Mouse (Mus musculus) gonadal fat pad, adult 2 months (tissue): ENCODE data around the gene Hivep1. TPM values are rescaled to one million over a fixed set of nuclear protein-coding genes. Genes with fewer than 3 reads are reported as not detected.

Experiments used
- DNase-seq: peaks from one replicate; pipeline ENCODE4 v3.0.0-alpha.2; 2012; ENCODE audit warnings: low read depth
- polyA plus RNA-seq: library from polyadenylated mRNA; depleted of rRNA; stranded (reverse); fragments of >200 nt; gene quantifications from 2 replicates; pipeline ENCODE4 v1.2.3, GENCODE M21; 2012

Gene Hivep1
- polyA plus RNA-seq, 1 experiment, result 18.9 TPM

DNA sequence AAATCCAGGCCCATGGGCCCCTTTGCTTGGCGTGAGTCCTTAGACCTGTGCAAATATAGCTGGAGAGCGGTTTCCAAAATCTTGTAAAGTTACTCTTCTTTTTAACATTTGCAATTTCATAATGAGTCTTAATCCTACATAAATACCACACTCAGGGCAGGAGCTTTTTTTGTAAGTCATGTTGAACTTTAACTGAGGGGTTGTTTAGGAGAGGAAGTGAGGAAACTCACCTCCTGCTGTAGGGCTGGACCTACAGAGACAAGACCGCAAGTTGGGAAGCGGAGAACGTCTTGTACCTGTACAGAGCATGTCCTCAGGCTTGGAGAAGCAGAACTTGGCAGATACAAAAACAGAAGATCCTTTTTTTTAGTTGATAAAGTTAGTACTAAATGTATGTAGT lies 23.7 kb downstream of the Hivep1 start:
- DNase-seq, result no peak

DNA sequence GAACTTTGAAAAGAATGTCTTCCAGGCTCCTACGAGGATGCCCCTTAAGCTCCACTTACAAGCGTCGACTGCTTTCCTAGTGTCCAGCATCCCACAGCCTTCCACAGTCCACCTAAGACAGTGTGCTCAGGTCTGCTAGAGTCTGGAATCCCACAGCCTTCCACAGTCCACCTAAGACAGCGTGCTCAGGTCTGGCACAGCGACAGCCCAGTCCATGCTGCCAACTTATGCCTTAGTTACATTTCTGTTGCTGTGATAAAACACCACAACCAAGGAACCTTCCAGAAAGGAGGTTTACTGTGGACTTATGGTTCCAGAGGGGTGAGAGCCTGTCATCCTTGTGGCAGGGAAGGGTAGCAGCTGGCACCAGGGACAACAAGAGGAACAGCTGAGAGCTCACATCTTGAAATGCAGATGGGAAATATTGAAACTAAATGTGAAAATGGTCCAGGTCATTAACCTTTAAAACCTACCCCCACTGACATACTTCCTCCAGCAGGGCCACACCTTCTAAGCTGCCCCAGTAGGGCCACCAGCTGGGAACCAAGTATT lies 25.0 kb downstream of the Hivep1 start:
- DNase-seq, result no peak

DNA sequence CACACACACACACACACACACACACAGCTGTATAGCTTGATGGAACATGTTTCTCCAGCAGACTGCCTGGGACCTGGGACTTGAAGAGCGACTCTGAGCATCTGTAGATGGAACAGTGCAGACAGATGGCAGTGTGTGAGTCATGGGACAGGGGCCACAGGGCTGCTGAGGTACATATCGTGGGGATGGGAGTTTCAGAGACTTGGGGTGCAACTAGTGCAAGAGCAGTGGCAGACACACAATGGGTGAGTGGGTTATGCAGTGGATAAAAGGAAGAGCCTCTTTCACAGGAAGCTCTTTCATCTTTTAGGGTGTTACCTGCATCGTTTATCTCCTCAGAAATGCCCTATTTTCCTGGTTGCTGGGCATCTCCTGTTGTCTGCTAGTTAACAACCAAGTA lies 25.8 kb downstream of the Hivep1 start:
- no peak for DNase-seq

DNA sequence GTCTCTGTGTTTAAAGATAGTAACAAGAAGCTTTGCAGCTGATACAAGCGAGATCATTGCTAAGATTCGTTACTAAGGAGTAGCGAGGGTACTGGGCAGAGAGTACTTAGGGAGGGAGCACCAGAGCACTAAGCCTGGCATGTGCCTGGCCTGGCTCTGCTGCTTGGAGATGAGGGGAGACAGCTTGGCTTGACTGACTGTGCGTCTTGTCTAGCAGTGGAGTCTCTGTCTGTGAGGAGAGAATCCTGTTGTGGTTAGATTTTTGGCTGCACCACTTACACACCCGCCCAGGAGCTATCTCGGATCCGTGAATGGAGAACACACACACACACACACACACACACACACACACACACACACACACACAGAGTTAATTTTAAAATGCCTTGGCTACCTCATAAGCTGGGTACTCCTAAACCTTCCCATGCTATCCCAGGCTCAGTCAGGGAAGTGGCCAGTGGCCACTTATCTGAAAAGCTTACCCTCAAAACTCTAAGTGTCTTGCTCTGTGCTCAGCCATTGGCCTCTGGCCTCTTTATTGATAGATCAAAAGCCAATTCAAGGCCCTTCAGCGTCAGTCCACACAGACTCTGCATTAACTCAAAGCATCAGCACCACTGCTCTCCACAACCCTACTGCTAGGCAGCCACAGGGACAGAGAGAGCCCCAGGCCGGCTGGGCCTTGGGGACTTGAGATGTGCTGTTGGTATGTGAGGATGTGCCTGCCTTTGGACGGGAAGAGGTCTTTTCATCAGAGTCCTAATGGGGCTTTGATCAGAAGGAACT lies 28.5 kb downstream of the Hivep1 start:
- DNase-seq, result no peak

DNA sequence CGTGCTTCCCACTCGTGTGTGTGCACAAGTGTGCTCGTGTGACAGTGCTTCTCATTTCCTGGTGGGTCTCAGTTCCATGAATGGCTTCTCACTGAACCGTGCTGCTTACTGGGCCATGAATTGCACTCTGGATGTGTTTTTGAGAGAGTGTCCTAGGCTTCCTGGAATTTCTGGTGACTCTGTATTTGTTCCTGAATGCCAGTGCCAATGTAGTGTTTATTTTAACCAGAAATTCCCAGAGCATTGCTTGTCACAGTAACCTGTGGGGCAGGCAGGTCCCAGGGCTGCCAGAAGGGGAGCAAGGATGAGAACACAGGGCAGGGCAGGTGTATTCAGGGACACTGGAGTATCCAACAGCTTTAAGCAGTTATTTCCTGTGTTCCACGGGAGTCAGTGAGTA lies 36.5 kb downstream of the Hivep1 start:
- DNase-seq, result no peak

DNA sequence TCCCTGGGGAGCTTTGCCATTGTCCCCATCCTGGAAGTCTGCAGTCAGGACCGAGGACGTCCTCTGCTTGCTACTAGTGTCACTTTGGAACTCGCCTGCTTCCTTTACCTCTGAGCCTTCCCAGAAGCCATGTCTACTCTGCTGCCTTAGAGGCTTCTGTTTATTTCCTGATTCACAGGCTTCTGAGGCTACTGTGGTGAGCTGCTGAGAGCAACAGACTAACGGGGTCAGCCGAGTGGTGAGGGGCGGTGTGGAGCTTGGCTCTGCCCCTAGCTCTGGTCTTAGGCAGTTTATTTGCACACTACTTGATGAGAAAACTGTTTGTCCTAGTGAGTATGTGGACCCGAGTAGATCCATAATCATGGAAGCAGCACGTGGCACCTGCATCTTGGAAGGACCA lies 37.2 kb downstream of the Hivep1 start:
- no peak for DNase-seq

DNA sequence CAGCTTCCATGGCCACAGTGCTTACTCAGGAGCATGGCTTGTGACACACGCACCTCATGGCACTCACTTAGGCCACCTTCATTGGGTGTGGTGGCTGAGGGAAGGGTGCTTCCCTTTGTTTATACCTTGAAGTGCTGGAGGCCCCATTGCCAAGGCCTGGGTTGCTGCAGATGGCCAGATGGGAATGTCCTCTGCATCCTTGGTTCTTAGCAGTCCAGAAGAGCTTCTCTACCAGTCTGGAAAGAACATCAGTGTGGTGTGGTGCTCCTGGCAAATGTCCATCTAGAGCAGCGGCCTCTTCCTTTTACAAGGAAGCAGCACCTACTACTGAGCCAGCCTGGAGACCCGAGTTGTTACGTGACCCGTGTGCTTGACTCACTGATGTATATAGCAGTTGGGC lies 38.9 kb downstream of the Hivep1 start:
- no peak for DNase-seq

DNA sequence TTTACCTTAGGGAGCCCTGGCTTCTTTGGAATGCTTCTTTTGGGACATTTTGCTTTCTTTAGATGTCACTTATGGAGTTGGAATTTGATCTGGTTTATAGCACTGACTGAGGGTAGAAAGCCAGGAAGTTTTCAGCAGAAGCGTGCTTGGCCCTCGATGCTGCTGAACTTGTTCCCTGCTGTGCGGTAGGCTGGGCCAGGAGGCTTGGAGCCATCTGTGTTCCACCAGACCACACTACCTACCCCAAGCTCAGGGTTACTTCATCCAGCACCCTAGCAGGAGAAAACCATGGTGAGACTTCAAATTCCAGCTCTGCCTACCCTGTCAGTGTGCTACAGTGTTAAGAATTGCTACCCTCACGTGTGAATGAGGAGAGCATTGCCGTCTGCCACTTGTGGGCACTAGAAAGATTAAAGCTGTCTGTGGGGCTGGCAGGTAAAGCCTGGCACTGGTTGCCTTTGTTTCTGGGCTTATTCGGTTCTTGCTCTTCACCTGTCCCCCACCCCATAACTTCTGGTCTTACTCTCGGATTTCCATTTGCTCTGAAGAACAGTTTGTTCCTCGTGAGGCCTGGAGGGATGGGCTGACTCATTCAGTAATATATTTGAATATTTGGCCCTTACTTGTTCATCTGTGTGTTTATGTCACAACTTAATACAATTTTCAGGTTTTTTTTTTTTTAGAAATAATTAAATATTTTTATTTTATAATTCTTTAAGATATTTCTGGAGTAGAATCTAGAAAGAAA lies 40.7 kb downstream of the Hivep1 start:
- no peak for DNase-seq

DNA sequence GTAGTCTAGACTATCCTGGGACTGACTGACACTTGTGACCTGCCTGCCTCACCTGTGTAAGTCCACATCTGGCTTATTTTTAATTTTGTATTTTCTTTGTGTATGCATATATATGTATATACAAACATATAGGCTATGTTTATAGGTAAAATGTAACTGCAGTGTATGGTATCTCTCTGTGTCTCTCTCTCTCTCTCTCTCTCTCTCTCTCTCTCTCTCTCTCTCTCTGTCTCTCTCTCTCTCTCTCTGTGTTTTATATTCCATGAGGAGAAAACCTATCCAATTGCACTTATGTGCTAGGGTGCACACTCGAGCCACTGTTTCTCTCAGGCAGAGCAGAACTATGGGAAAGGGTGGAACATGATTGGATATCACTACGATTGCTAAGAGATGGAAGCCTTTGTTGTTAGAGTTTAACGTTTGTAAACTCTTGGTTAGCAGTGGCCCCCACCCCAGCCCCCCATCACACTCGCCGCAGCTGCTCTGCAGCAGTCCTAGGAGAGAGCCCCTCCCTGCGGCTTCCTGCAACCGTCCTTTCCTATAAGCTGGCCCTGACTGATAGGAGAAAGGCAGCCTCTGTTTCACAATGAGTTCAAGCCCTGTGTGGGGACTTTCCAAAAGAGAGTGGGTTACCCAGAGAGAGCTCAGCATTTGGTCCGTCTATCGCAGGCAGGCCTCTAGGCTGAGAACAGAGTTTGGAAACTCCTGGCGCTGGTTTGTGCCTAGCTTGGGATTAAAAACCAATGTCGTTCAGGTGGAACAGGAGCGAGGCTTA lies 41.6 kb downstream of the Hivep1 start:
- DNase-seq, result no peak

DNA sequence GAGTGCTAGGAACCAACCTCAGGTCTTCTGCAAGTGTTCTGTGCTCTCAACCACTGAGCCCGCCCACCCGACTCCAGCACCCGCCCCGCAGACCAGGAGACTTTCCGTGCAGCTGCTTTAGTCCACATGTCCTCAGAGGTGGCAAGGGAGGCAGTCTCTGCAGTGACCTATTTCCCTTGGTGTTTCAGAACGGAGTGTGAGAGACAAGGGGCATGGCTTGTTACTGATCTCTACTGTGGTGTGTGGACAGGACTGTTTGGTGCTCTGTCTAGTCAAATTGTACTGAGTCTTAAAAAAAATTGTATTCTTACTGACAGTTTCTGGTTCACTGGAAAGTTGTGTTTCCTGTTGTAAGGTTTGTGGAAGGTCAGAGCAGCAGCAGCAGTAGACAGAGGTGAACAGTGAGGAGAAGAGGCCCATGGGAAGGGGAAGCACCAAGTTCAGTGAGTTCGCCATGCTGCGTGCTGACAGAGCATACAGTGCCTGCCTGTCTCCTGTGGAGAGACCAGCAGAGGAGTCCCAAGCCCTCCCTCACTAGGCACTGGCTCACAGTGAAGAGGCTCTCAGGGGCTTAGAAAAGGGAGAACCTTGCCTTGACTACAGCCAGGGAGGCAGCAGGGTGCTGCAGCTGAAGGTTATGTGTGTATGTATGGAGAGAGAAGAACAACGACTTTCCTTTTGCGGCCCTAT lies 44.1 kb downstream of the Hivep1 start:
- no peak for DNase-seq

DNA sequence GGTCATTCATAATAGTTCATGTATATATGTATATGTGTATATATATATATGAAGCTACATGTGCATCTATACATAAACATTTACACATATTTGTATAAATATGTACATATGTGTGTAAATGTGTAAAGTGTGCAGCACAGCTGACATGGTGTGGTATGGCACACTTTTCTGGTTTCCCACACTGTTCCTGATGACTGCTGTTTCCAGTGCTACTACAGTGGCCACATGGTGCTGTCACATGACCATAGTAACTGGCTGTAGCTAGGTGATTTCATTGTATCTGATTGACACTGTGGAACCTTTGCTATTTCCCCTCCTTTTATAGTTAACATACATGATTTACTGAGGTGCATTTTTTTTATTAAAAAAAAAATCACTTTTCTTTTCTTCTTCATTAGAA lies 45.3 kb downstream of the Hivep1 start:
- no peak for DNase-seq

DNA sequence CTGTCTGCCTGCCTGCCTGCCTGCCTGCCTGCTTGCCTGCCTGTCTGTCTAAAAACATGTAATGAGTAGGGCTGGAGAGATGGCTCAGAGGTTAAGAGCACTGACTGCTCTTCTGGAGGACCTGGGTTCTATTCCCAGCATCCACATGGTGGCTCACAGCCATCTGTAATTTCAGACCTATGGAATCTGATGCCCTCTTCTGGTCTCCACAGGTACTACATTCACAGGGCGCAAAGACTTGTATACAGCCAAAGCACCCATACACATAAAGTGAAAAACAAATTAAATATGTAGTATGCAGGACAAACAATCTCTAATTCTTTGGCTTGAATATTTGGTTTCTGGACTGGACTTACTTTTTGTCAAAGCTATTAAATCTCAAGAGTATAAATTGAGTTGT lies 46.7 kb downstream of the Hivep1 start:
- DNase-seq, result no peak

DNA sequence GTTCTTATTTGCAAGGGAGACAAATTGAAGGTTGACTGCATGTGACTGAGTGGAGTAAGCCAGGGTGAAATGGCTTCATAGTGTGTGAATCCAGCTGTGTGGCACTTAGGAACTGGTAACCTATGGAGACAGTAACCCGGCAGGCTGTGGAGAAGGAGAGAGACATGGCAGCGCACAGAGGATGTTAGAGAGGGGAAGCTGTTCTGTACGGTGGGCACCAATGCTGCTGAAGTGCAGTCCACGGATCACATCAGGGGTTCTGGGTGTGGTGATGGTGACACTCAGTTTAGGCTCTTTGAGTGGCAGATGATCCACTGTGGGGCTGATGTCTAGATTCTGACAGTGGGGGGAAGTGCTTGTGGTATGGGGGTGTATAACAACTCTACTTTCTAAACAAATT lies 47.7 kb downstream of the Hivep1 start:
- DNase-seq, result no peak

DNA sequence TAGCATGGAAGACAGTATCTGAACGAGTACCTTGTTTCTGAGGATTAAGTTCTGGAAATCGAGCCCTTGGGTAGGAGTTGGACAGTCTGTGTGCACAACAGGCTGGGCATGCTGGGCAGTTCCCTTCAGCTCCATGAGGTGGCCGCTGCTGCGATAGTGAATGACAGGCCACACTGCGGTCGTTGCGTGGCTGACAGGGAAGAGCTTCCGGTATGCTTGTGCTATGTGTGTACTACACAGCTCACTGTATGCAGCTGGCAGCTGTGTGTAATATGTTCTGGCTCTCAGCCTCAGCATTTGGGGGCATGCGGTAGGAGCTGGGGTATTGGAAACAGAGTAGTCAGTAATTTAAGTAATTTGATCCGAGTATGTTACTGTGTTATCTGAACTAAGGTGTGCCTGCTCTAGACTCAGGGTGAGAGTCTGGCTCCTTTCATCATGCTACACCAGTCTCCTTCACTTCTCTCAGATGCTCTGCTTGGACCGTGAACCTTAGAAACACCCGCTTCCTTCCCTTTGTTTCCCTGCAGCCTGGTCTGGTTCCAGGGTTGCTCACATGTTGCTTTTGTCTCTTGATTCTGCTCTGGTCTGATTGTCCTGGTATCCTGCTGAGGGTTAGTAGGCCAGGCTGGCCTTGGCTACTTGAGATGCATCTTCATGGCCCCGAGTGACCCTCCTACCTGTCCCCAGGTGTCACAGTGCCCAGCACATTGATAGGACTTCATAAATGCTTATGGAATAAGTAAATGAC lies 49.8 kb downstream of the Hivep1 start:
- DNase-seq, result no peak

DNA sequence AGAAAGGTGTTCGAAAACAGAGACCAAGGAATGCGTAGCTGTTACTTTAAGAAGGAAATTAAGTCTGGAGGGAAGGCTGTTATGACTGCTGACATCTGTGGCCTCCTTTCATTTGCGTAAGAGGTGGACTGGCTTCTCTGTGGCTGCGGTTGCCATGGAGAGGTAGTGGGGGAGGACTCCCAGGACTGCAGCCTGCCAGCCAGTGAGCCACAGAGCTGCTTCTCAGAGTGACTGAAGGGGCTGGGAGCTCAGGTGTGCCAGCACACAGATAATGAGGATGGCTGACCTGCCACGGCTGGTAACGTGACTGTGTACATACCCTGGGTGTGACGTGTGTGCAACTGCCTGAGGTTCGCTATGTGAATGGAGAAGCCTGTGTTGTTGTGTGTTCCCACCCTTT lies 51.2 kb downstream of the Hivep1 start:
- no peak for DNase-seq

DNA sequence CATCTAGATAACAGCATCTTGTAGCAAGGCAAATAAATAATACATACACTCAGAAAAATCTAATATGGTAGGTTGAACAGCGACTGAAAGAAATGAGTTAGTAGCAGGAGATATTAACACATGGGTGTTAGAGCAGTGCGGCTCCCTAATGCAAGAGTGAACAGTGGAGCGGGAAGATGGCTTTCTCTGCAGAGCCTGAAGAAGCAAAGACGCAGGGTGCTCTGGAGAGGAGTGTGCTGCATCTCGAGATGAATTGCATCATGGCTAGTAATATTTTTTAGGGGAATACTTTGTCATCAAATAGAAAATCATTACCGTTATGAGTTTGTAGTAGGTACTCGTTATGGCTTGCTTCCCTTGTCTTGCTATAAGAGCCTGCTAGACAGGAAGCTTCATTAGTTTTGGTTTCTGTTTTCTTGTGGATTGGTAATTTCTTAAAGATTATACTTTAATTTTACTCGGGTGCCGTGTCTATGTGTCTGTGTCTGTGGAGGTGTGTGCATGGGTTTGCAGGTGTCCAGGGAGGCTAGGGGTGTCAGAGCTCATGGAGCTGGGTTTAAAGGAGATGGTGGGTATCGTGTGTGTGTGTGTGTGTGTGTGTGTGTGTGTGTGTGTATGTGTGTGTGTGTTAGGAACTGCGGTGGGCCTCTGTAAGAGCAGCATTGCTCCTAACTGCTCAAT lies 51.8 kb downstream of the Hivep1 start:
- DNase-seq, result no peak

DNA sequence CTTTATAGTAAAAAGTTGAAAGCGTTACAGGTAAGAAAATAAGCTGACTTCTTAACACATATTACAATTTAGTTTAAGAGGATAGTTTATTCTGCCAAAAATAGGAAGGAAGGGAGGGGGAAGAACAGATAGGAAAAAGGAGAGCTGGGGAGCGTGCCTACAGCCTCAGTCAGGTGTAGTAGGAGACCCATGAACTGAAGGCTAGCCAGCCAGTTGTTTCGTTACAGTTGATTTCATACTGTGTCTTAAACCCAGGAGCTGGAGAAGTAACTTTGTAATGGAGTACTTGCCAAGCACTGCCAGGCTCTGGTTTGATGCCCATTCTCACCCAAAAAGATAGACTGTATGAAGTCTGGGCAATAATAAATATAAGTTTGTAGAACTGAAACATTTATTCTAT lies 52.5 kb downstream of the Hivep1 start:
- no peak for DNase-seq

DNA sequence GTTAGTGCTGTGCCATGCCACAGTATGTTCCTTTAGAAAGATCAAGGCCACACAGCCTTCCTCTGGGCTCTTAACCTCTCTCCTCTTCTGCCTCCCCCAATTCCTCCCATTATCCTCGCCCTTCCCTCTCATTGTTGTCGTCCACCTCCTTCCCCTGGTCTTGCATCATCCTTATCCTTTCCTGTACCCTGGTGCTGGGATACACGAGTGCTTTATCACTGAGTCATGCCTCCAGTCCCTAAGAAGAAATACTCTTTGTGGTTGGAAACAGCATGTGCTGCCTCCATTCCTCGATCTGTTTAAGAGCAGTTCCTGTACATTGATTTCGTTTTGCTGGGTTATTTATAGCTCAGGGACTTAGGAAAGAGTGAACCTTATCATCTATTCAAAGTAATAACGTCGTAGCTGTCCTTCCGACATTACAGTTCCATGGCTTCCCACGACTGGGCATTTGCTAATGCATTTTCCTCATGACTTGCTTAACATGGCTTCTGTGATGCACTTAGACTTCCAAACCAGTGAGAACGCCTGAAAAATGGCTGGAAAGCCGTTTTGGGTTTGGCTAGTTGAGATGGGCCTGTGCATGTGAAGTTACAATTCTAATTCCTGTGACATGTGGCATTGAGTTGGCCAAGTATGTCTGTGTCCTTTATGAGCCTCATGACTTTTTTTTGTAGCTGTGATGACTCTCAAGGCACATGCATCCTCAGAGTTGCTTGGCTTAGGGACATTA lies 56.8 kb downstream of the Hivep1 start:
- no peak for DNase-seq

DNA sequence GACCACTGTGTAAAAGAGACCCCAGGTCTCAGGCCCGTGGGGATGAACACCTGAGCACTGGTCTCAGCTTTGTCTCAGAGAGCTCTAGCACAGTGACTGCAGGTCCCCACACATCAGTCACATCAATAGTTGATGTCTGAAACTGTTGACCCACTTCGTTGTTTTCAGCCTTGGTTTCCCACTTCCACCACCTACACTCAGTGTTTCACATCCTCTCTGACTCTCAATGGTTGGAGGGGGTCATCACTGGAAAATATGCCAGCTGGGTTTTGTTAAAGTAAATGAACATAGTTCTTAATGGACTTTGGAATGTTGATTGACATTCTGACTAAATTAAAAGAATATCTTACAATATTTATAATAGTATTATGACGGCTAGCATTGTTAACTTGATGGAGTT lies 58.6 kb downstream of the Hivep1 start:
- DNase-seq, result no peak

DNA sequence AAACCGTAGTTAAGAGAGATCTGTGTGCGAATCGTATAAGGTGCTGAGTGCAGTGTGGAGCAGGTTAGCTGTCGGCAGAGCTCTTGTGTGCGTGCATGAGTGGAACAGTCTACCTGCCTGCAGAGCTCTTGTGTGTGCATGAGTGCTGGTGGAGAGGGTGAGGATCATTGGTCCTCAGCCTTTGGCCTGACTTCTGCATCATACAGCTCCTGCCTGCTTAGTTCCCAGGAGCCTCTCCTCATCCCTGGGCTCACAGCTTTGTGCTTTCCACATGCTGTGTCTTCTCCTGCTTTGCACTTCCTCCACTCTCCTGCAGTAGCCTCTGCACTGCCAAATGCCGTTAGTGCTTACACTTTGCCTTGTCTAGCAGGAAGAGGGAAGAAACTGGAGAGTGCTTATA lies 60.2 kb downstream of the Hivep1 start:
- no peak for DNase-seq
